Mouse (Mus musculus) hematopoietic stem cell, adult 5-6 weeks (primary cell): ENCODE measurements around the gene Ndufa1. TPM values are rescaled to one million over a fixed set of nuclear protein-coding genes. Genes with fewer than 3 reads are reported as not detected.

Experiments
- total RNA-seq: library from RNA; stranded (forward); fragments of 172-1452, 232-1000 nt; gene quantifications from 2 replicates; pipeline ENCODE4 v1.2.3, GENCODE M21; 2017

Gene Ndufa1
- total RNA-seq, 1 experiment from 2014 or later: 40.3 TPM

Other genes starting within 250 kb of the Ndufa1 start
- 120 and 122 TPM in 2 replicates for gene Sept6, start 199.4 kb downstream of the Ndufa1 start, total RNA-seq
- not detected in 2 replicates for gene Sowahd, start 142.3 kb downstream of the Ndufa1 start, total RNA-seq
- 5,658 and 5,878 TPM in 2 replicates for gene Rpl39, start 105.8 kb downstream of the Ndufa1 start, total RNA-seq
- gene Upf3b, start 80.8 kb downstream of the Ndufa1 start, total RNA-seq: 53.0 and 71.3 TPM in 2 replicates
- gene Nkap, start 64.4 kb downstream of the Ndufa1 start, total RNA-seq: 35.7 and 47.8 TPM in 2 replicates
- not detected in 2 replicates for gene Akap14, start 22.3 kb downstream of the Ndufa1 start, total RNA-seq
- gene Rnf113a1, start 82 bp upstream of the Ndufa1 start, total RNA-seq: 1.0 and 1.9 TPM in 2 replicates
- gene Gm9, start 19.9 kb upstream of the Ndufa1 start, total RNA-seq: not detected in 2 replicates
- gene Rhox1, start 31.1 kb upstream of the Ndufa1 start, total RNA-seq: not detected in 2 replicates
- gene Rhox2a, start 53.8 kb upstream of the Ndufa1 start, total RNA-seq: not detected in 2 replicates
- gene Rhox3a, start 58.8 kb upstream of the Ndufa1 start, total RNA-seq: not detected in 2 replicates
- gene Rhox4a, start 74.2 kb upstream of the Ndufa1 start, total RNA-seq: not detected in 2 replicates
- gene Rhox3a2, start 188.9 kb upstream of the Ndufa1 start, total RNA-seq: not detected in 2 replicates
- gene Rhox4a2, start 199.7 kb upstream of the Ndufa1 start, total RNA-seq: not detected in 2 replicates
- gene Rhox2b, start 220.9 kb upstream of the Ndufa1 start, total RNA-seq: not detected in 2 replicates
- gene Rhox4b, start 241.3 kb upstream of the Ndufa1 start, total RNA-seq: not detected in 2 replicates